Mouse (Mus musculus): ENCODE measurements around the gene Pkig.

GRCm38 (mm10) chr2:163657486-163657885, 700 bp upstream of the Pkig start:
- TF ChIP-seq EP300 (optimal IDR thresholded peaks at IDR 0.05), result no peak
- TF ChIP-seq CTCF (IDR thresholded peaks at IDR 0.05; ENCODE audit: low read depth), result no peak
